Mouse (Mus musculus) gastrocnemius, postnatal 4 days (tissue): ENCODE measurements around the gene Ralbp1. TPM values are rescaled to one million over a fixed set of nuclear protein-coding genes. Genes with fewer than 3 reads are reported as not detected.

Experiments used
- DNase-seq, 2 experiments: peaks; one replicate each; pipeline ENCODE4 v3.0.0; 2021 to 2022; ENCODE audit warnings: low spot score in 2 of 2, mixed read lengths in 2 of 2
- long read RNA-seq, 2 experiments: library from polyadenylated mRNA; stranded (forward); transcript quantifications; one replicate each; pipeline ENCODE4 v2.0.0; 2021
- total RNA-seq, 2 experiments: library from RNA; stranded (reverse); gene quantifications; 2 replicates each; pipeline ENCODE4 v1.2.3; 2021

The Ralbp1 gene
- 10 to 100 TPM; 38.3 to 39.1 TPM for total RNA-seq
- long read RNA-seq, experiment 1, transcript Ralbp1-201 (10 exons, 3,811 nt), result major isoform, 27 of 41 reads
- long read RNA-seq, experiment 1, partial matches to known transcripts, result 2 of 41 reads
- long read RNA-seq, experiment 1, other reads (novel, unspliced or antisense), result 10 of 41 reads
- long read RNA-seq, experiment 2, transcript Ralbp1-201 (10 exons, 3,811 nt), result major isoform, 40 of 50 reads
- long read RNA-seq, experiment 2, partial matches to known transcripts, result 2 of 50 reads
- long read RNA-seq, experiment 2, other reads (novel, unspliced or antisense), result 7 of 50 reads

DNA sequence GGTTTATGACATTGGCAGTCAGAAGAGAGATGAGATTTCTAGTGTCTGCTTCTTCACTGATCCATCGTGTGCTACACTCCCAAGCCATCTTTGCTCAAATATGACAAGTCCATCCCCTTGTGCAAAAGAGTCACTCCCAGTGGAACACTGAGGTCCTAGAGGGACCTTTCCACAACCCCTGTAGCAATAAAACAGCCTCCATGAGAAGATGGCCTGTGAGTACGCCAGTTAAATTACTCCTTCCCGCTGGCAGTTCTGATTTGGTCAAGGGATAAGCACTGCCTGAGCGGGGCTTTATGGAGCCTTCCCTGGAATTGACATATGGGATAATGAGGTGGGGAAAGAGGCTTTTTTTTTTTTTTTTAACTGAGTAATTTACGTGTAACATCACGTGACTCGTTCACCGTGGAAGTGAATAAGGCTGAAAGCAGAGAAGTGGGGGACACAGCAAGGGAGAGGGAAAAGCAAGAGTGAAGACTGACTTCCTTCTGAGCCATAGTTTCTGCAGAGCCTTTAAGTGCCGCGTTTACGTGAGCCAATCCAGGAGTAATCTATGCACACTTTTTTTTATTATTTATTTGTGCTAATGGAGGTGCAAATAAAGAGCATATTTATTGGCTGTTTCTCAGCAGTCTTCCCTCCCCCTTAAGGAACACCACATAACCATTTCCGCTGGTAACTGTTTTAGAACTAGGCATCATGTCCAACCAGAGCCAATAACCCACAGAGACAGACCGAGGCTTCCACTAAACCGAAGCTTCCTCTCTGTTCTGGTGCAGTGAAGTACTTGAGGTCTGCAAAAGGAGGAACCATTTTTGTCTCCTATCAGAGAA lies at the start of gene Ralbp1:
Gene Ralbp1, minus strand, starts transcription at position 102 of the 833 bp plus-strand sequence.
- DNase-seq, result no peak

GRCm38 (mm10) chr17:65933741-65934140 lies 48.1 kb upstream of the Ralbp1 start:
- no peak for DNase-seq

DNA sequence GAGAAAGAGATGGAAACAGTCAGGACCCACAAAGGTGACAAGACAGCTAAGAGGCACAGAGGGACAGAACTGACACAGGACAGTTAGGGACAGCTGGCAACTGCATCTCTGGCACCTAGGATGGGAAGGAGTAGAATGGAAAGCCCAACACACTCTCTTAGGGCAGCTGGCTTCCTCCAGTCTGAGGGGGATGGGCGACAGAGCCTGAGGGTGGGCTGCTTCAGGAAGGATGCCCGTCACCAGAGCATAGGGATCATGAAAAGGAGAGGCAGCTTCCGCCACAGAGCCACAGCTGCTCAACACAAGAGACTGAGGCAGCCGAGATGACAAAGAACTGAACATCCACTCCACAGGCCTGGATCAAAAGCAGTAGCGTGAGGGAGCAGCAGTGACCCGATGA lies 45.9 kb upstream of the Ralbp1 start:
- no peak for DNase-seq

DNA sequence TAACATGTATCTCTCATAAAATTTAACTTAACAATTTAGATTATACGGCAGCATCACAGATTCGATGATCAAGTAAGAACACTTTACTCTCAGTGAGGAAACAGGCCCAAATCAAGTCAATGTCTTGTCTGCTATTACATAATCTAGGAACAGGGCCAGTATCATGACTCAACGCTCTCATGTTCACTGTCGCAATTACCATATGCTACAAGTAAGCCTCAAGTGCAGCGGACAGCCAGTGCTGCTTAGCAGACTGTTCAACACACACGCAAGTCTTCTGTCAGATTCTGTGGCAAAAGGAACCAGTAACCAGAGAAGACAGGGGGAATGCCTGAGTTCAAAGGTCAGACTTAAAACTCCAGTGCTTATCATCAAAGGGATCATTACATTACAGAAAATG lies 45.4 kb upstream of the Ralbp1 start:
- no peak for DNase-seq

DNA sequence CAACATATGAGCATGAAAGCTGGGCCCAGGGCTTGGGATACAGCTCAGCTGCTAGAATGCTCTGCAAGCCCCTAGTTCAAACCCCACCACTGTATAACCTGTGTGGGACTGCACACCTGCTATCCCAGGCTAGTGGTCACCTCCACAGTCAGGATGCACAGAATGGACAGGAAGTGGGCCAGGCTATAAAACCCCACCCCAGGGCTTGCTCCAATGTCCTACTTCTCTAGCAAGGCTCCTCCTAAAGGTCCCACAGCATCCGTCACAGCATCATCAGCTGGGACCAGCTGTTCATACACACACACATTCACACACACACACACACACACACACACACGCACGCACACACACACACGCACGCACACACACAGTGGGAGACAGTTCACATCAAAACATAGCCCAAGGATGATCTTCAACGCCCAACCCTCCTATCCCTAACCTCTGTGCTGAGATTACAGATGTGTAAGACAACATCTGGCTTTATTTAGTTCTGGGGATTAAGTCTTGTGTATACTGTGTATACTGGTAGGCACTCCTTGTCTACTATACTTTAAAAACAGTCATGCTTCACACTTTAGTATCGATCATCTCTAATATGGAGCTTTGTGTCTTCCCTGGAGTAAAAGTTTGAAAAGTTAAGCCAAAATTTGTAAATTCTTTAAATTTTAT lies 44.7 kb upstream of the Ralbp1 start:
- DNase-seq, result no peak

- DNase-seq, result no peak
Observed at GRCm38 (mm10) chr17:65929319-65929978, 43.9 kb upstream of the Ralbp1 start.

GRCm38 (mm10) chr17:65927077-65927476 lies 41.5 kb upstream of the Ralbp1 start:
- DNase-seq, result no peak

GRCm38 (mm10) chr17:65924218-65924617 lies 38.6 kb upstream of the Ralbp1 start:
- DNase-seq, result no peak

GRCm38 (mm10) chr17:65921975-65922374 lies 36.4 kb upstream of the Ralbp1 start:
- no peak for DNase-seq

- no peak for DNase-seq
Observed at GRCm38 (mm10) chr17:65919235-65919634, 33.6 kb upstream of the Ralbp1 start.

- DNase-seq, result peak; percentile 90 to 94
Observed at GRCm38 (mm10) chr17:65916135-65916668, 30.6 kb upstream of the Ralbp1 start.

DNA sequence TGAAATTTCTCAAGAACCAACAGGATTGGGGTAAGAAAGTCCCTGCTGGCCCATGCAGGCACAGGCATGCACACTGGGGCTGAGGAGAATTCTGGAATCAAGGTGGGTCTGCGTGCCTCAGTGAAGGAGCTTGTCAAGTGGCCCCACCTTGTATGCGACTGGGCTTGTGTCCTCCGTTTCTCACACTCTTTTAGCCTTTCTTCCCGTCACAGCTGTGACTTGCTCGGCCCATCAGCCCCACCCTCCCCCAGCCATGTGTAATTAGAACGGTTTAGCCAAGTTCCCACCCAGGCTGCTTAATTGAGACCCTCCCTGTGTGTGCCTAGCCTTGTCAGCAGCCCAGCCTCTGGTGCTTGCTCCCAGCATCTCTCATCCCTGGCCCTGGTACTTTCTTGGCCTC lies 28.5 kb upstream of the Ralbp1 start:
- no peak for DNase-seq

DNA sequence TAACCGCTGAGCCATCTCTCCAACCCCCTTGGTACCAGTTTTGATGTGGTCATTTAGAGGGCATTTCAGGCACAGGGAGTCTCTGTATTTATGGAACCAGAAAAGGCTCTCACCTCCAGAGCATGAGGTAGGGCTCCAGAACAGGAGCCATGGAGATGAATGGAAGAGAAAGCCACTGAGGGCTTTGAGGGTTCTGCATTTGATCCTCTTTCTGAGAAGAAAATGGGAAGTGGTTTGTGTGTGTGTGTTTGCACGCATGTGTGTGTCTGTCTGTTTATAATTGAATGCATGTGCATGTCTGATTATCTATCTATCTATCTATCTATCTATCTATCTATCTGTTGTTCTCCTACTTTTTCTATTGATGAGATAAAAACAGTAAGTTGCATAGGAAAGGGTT lies 26.6 kb upstream of the Ralbp1 start:
- DNase-seq, result no peak

DNA sequence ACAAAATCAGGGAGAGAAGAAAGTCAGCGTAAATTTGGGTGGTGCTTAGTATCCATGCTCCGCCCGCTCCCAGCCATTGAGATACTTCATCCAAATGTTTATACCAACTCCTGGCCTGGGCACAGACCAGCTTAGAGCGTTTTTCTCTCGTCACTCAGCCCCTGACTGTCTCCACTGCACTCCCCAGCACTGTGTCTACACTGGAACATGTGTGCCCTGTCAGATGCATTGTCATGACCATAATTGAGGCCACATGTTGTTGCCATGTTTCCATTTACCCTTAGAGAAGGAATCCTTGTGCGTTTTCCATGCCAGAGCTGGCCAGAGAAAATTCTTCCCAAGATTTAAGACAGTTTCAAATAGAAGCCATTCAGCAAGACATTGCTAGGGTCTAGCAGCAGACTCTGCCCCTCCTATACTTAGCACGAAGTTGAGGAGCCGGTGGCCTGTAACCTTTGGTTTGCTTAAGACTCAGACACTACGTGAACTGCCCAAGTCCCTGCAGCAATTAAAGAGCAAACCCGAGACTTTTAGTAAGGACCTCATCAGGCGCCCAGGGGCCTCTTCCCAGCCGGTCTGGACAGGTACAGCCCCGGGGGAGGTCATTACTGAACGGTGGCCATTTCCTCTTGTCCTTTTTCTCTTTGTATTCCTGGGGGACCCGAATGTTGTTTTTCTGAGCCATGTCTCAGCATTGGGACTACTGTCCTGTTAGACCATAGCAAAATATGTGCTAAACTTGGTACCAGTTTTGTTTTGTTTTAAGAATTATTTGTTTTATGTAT lies 25.9 kb upstream of the Ralbp1 start:
- no peak for DNase-seq

DNA sequence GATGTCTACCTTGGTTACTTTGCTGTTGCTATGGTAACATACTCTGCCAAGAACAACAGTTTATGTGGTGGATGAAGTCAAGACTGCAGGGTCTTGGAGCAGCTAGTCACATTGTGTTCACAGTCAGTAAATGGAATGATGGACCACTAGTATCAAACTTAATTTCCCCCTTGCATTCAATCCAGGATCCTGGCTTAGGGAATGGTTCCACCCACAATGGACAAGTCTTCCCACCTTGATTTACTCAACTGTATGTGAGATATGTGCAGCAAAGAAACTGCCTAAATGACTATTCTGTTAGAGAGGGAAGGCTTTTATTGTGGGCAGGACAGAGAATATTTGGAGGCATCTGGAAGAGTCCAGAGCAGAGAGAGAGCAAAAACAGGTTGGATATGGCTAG lies 22.7 kb upstream of the Ralbp1 start:
- no peak for DNase-seq

DNA sequence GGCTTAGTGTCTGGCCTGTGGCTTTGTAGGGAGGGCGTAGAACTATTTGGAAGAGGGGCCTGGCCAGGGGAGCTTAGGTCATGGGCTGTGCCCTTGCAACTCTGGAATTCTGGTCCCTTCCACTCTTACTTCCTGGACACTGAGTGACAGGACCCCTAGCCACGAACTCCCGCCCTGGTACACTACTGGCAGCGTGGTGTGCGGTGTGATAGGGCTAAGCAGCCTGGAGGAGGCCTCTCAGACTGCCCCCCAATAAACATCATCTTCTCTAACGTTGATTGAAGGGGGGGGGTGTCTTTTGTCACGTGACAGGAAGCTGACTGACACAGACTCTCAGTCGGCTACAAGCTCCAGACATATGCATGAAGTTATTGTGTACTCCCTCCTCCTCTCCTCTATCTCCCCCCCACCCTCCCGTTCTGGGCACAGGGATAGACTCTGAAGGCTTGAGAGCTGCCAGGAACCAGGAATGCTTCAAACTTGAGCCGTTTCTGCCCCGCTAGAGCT lies 21.4 kb upstream of the Ralbp1 start:
- no peak for DNase-seq

GRCm38 (mm10) chr17:65906313-65906894 lies 20.8 kb upstream of the Ralbp1 start:
- no peak for DNase-seq

DNA sequence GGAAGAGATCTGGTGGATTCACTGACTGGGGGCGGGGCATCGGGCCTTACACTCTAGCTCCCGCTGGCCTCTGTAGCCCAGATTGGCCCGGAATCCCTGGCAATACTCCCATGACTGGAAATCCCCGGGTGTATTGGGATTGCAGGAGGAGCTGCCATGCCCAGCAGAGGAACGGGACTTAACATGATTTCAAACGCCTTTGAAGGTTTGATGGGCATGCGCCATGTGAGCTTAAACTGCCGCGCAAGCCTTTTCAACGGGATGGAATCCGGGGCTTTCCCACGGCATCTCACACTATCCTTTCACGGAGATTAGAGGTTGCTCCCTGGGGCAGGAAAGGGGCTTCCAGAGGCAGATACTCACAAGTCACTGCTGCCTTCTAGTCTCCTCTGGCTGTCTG lies 19.6 kb upstream of the Ralbp1 start:
- no peak for DNase-seq

DNA sequence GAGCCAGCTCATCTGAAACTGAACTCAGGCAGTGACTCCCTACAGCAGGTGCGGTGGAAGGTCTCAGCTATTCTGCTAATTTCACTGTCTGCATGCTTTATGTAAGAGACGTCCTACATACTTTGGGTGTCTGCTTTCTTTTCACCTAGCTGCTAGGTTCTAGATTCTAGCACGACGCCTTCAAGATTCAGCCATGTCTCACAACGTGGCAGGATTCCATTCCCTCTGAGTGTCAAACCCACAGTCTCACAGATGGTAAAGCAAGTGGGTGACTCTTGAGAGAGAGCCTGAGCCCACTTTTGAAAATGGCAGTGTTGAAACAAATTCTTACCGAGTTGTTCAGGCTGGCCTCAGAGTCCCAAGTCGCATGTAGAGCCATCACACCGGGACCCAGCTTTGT lies 18.2 kb upstream of the Ralbp1 start:
- no peak for DNase-seq

GRCm38 (mm10) chr17:65903011-65903410 lies 17.4 kb upstream of the Ralbp1 start:
- no peak for DNase-seq
